ENCODE assay signal across 16 mouse cellular contexts in the genomic region with DNA sequence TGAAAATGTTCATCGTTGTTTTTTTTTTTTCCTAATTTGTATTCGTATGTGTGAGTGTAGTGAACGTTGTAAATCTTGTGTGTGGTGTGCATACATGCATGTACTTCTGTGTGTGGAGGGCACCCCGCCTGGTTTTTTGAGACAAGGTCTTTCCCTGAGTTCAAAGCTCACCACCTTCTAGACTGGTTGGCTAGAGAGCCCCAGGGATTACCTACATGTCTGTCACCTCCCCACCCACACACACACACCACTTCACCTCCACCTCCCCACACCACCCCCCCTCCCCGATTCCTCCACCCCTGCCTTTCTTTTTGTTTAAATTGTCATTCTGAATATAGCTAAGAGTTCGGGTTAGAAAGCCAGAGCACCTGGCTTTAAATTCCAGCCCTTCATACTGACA.
"Had no signal": no experiment of that assay in that cellular context is flagged by ENCODE, and none has a peak within 500 bp of the region (broad histone marks: within the 10 kb centered on the region; RNA-seq: fewer than 3 reads in every experiment).

No protein-coding gene starts in this region.

- DNase-seq: lung, adult 18-20 months; lung, embryonic 14.5 days; lung, postnatal 10 days; lung, postnatal 4 days; midbrain, embryonic 14.5 days; right cerebral cortex, postnatal 14 days; thymus, adult 2 months; thymus, postnatal 25 days; thymus, postnatal 4 days had no signal

- H3K27ac ChIP-seq: liver, embryonic 14.5 days; midbrain, embryonic 10.5 days; midbrain, embryonic 12.5 days; neural tube, embryonic 12.5 days; stomach, embryonic 15.5 days; stomach, postnatal 0 days had no signal

- H3K4me3 ChIP-seq: midbrain, embryonic 10.5 days; midbrain, embryonic 12.5 days; myocyte; neural tube, embryonic 12.5 days; stomach, embryonic 15.5 days had no signal

- H3K36me3 ChIP-seq: midbrain, embryonic 10.5 days; midbrain, embryonic 12.5 days; neural tube, embryonic 12.5 days; stomach, embryonic 15.5 days had no signal
